Mouse (Mus musculus) gonadal fat pad, adult 2 months (tissue): ENCODE data around the gene Unc45a. TPM values are rescaled to one million over a fixed set of nuclear protein-coding genes. Genes with fewer than 3 reads are reported as not detected.
A peak's percentile ranks its signal among the peaks of the same experiment; 100 is the strongest.
"Not testable (repeated sequence)": the region's sequence is repeated elsewhere in the genome, so short reads cannot be mapped to it uniquely, and the experiment has no call there.

Source experiments
- DNase-seq: peaks from one replicate; pipeline ENCODE4 v3.0.0-alpha.2; 2012; ENCODE audit warnings: low read depth
- polyA plus RNA-seq: library from polyadenylated mRNA; depleted of rRNA; stranded (reverse); fragments of >200 nt; gene quantifications from 2 replicates; pipeline ENCODE4 v1.2.3, GENCODE M21; 2012

The Unc45a gene
- polyA plus RNA-seq, 1 experiment: 51.7 TPM

DNA sequence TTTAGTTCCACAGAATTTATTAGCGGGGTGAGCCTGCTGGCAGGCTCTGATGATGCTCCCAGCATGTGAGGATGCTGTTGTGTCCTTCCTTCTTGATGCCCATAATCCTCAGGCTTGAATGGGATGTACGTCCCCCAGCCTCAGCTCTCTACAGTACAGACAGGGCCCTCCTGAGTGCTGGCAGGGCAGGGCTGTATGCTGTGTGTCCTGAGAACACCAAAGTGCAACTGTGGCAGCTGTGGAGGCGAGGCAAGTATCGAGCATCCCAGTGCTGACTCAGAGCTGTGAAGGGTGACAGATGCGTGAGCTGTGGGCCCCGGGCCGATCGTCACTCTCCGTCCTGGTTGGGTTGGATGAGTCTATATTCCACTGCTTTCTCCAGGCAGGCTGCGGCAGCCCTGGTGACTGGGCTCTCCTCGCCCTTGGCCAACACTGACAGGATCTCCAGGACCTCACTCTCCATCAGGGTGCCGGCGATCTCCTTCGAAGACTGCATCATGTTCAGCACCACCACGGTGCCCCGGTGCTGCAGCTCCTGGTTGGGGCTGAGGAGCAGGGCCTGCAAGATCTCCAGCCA lies 15.4 kb downstream of the Unc45a start:
- no peak for DNase-seq

DNA sequence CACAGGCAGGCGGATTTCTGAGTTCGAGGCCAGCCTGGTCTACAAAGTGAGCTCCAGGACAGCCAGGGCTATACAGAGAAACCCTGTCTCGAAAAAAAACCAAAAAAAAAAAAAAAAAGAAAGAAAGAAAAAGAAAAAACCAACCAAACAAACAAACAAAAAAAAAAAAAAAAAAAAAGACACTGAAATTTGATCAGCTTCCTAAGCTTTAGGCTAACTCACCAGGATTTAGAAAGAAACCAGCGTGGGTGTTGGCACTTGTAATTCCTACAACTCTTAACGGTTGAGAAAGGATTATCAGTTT lies 16.0 kb downstream of the Unc45a start:
- DNase-seq: not testable (repeated sequence)

DNA sequence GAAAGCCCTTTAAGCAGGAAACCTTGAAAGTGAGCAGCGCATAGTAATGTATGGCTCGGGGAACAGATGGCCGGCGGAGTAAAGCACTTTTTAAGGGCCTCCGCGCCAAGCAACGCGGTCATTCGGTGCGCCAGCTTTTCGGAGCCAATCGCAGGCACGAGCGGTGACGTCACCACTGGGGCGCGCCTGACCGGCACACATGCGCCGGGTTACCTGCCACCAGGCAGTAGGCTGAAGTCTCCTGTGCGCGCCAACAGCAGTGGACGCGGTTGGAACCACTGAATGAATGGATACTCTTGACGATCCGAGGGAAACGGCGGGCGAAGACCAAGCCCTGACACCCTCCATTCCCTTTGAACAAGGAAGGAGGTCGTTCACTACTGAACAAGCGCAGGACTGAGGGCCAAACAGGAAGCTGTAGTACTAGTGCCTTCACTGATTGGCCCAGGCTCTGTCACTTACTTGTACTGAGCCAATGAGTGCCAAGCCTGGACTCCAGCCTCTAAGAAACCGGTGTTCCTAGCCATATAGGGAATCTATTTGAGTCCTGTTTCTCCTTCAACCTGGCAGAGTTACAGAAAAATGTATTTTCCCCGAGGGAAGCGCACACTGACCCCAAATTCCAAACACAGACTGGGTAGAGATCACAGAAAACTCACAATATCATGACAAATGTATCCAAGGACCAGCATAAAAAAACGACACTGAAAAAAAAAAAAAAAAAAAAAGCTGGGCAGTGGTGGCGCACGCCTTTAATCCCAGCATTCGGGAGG lies 16.6 kb downstream of the Unc45a start, which contains the start of gene Rccd1:
Gene Rccd1, minus strand, starts transcription at position 412 of the 773 bp plus-strand sequence.
- no peak for DNase-seq

DNA sequence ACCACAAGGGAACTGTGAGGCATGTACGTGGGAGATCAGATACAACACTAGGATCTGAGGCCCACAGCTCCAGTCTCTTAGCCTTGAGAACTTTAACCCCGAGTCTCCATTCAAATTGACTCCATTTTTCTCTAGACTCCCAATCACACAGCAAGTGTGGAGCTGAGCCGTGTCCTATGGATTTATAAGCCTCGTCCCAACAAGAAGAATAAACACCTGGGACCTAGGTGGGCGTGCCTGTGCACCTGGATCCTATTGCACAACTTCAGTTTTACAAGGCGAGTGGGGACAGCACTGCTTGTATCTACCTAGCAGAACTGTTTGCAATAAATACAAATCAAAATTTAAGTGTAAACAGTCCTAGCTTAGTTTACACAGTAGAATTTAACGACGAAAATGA lies 17.5 kb downstream of the Unc45a start:
- DNase-seq: no peak

DNA sequence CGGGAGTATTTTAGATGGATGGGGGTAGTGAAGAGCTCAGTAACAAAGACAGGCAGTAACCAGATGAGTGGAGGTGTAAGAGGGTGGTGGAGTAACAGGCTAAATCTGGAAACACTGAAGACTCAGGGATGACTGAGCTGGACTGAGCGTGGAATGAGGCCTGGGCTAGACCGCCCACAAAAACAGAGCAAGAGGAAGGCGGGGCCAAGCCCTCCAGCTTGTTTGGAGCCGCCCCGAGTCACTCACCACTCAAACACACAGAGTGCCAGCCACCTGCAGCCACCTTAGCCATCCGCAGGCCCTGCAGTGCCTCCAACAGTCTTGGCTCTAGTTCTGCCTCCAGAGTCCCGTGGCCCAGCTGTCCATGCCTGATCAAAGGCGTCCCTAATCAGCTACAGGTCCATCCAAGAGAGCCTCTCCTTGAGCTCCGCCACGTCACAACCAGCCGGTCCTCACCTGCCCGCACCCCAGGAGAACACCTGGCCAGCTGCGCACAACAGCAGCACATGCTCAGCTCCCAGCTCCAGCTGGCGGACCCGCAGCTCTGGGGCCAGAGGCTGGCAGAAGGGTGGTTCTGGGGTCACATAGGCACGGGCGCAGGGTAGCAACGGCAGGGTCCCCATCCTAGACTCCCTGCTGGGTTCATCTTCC lies 20.8 kb downstream of the Unc45a start:
- no peak for DNase-seq

DNA sequence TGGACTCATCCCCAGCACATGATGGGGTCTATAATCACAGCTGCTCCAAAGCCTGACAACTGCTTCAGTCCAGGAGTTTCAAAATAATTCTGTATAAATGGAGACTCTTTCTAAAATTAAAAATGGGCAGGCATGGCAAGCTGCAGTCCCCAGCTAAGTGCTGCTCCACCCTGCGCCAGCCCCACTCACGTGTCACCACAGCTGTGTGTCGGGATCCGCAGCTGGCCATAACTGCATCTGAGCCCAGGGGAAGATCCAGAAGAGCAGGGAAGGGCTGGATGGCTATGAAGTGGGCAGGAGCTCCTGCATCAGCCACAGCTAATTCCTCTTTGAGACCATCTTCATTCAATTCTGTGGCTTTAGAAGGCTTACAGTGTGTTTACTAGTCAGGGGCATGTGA lies 22.1 kb downstream of the Unc45a start:
- no peak for DNase-seq

DNA sequence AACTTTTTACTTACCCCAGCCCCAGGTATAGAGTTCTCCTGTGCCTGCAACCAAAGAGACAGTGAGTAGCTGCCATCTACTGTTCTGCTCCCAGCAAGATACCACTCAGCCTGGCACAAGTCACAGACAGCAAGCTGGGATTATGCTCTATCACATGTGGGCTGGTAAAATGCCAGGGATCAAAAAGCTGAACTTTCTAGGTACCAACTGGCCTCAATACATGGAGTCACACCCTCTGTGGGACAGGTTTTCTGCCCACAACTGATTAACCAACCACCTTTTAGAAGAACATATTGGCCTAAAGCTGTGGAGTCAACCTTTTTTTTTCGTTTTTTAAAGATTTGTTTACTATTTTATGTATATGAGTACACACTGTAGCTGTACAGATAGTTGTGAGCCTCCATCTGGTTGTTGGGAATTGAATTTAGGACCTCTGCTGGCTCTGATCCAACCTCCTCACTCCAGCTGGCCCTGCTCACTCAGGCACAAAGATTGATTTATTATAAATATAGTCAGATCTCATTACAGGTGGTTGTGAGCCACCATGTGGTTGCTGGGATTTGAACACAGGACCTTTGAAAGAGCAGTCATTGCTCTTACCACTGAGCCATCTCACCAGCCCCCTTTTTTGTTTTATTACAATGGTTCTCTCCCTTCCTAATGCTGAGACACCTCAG lies 23.2 kb downstream of the Unc45a start:
- DNase-seq: no peak

DNA sequence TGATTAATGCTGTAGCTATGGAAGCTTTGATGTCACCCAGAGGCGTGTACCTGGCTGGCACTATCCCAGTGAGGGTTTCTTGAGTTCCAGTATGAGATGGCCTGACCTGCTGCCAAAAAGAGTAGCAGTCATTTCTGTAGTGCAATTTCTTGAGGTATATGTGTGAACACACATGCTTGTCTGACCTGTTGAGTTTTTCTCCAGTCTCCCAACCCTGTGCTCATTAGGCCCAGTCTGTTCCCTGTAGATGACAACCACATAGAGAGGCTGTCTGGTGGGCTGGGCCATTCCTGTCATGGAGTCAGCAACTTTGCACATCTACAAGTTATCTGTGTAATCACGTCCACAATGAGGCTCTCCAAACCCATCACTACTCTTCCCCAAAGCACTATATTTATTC lies 25.1 kb downstream of the Unc45a start:
- no peak for DNase-seq

DNA sequence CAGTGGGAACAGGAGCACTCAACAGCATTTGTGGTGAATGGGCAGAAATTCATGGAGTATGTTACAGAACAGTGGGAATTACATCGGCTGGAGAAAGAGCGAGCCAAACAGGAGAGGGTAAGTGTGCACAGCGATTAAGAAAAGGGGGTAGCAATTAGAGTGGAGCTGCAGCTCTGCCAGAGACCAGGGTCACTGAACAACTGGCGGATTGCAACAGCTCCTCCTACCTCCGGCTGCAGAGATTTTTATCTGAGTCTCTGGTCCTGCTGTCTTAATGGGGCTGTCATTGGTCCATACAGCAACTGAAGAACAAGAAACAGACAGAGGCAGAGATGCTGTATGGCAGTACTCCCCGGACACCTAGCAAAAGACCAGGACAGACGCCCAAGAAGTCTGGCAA lies 30.0 kb downstream of the Unc45a start:
- no peak for DNase-seq

DNA sequence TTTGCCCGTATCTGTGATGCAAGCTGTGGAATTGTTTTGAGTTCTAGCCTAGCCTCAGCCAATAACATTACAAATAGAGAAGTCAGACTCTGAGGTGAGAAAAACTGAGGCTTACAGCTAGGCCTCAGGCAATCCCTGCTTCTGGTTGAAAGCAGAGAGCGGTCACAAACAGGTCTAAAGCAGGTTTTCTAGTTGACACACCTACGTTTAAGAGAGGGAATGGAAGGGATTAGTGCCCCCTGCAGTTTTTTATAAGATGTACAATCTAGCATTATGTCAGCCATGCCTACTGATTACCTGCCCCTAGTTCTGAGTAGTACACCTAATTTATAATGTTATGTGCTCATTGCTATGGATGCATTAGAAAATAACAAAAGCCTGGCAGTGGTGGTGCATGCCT lies 33.0 kb downstream of the Unc45a start:
- DNase-seq: no peak

DNA sequence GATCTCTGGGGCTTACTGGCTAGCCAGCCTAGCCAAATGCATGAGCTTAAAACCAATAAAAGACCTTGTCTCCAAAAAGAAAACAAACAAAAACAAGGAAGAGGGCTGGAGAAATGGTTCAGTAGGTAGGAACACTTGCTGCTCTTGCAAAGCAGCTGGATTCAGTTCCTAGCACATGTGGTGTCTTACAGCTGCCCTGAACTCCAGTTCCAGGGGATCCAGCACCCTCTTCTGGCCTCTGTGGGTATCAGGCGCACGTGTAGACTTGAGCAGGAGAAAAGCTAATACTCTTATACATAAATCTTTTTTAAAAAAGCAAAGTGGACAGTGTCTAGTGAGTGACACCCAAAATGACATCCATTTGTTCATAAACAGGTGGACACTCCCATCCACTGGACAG lies 39.3 kb downstream of the Unc45a start:
- DNase-seq: no peak

DNA sequence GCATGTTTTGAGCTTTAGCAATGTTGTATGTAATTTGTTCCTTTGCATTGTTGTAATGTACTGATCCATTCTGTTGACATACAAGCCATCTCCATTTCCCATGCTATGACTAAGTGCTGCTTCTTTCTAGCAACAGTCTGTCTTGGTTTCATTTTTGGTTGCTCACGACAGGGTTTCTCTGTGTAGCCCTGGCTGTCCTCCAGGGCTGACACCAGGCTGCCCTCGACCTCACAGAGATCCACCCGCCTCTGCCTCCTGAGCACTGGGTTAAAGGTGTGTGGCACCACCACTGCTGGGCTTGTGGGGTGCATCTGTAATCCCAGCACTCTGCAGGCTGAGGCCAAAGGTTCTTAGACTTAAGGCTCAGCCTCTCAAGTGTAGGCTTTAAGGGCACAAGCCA lies 41.2 kb downstream of the Unc45a start:
- no peak for DNase-seq

DNA sequence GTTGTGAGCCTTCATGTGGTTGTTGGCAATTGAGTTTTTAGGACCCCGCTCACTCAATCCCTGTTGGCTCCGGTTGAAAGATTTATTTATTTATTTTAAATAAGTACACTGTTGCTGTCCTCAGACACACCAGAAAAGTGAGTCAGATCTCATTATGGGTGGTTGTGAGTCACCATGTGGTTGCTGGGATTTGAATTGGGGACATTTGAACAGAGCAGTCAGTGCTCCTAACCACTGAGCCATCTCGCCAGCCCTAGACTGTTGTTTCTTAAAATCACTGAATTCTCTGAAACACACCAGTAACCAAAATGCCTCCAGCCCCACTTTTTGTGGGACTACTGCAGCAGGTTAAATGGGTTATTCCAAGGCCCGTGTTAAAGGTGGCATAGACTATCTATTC lies 42.1 kb downstream of the Unc45a start:
- no peak for DNase-seq

DNA sequence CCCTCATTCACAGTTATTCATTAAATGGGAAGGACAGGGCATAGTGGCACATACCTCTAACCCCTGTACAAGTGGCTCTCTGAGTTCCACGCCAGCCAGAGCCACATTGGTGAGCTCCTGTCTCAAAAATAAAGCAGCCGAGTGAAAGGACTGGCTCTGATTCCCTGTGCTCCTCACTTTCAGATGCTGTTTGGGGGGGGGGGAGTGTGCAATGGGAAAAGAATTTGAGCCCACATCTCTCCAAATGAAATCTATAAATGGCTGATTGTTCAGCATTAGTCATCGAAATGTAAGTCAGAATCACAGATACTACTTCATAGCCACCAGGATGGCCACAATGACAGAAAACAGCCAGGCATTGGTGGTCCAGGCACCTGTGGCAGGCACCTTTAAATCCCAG lies 43.8 kb downstream of the Unc45a start:
- no peak for DNase-seq

DNA sequence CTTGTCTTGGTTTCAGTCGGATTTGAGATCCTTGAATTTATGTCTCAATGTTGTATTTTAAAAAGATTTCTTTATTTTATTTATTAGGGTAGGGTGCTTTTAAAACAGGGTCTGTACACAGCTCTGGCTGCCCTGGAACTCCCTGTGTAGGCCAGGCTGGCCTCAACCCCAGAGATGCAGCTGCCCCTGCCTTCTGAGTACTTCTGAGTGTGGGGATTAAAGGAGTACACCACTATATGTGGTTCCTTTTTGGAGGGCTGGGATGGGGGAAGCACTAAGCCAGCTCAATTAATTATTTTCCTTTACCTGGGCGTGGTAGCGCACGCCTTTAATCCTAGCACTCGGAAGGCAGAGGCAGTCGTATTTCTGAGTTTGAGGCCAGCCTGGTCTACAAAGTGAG lies 44.3 kb downstream of the Unc45a start:
- DNase-seq: no peak

DNA sequence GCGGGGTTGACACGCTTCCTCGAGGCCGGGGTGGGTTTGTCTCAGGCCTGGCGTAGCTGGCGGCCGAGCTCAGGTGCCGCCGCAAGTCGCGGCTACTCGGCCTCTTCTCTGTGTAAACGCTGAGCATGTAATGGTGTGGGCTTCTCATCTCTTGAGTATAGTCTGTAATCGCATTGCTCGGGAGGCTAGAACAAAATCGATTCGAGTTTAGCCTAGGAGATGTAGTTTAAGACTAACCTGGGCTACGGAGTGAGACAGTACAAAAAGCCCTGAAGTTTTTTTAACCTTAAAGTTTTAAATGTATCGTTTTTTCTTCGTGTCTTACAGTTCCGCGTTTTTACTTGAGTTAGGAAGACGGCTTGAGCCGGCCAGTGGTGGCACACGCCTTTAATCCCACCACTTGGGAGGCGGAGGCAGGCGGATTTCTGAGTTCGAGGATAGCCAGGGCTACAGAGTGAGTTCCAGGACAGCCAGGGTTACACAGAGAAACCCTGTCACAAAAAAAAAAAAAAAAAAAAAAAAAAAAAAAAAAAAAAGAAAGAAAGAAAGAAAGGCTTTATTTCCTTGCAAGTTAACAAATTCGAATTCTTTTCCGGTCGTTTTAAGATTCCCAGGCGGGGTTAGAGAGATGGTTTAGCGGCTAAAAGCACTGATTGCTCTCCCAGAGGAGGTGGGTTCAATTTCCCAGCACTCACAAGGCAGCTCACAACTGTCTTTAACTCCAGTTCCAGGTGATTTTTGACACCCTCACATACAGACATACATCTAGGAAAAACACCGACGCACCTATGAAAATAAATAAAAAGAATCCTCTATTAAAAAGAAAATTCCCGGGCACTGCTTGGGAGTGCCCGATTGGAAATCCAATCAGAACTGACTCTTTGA lies 45.8 kb downstream of the Unc45a start:
- DNase-seq: no peak

DNA sequence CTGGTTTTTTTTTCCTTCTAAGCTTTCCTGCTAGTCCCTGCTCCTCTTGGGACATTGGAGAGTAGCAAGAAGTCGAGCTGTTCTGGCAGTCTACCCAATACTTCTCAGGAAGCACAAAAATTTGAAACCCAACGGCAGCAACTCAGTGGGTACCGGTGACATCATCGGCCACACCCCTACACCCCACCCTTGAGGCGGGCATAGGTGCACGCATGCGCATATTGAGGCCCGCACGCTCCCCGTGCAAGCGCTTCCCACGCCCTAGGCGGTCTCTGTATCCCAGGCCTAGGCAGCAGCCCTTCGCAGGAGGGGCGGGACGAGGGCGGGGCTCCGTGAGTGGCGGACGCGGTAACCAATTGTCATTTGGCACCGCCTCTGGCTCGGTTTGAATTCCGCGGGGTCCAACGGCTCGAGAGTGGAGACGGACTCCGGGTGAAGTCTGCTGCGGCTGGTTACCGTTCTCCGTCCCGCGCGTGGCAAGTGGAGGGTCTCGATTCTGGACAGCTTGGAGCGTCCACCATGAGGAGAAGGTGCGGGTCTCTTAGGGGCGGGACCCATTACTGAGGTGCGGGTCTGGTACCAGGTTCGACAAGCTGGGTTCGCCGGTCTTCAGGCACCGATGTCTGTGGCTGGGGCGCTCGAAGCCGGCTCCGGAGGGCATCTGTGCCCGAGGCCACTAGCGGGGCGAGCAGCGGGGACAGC lies 46.6 kb downstream of the Unc45a start, which contains the start of gene Prc1:
Gene Prc1, plus strand, starts transcription at position 389 of the 702 bp plus-strand sequence.
- peak; percentile 70 for DNase-seq

DNA sequence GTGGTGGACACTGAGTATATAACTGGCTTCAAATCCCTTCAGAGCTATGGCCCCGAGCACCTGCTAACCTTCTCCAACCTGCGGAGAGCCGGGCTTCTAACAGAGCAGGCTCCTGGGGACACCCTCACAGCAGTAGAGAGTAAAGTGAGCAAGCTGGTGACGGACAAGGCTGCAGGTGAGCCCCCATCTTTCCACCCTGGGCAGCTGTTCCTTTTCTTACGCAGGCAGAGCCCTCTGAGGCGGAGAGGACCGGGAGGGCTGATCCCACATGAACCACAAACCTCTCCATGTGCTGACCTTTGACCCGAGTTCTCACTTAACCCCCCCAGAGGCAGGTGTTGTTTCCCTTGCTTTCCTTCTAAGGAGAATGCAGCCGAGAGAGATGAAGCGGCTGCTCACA lies 53.1 kb downstream of the Unc45a start:
- no peak for DNase-seq

DNA sequence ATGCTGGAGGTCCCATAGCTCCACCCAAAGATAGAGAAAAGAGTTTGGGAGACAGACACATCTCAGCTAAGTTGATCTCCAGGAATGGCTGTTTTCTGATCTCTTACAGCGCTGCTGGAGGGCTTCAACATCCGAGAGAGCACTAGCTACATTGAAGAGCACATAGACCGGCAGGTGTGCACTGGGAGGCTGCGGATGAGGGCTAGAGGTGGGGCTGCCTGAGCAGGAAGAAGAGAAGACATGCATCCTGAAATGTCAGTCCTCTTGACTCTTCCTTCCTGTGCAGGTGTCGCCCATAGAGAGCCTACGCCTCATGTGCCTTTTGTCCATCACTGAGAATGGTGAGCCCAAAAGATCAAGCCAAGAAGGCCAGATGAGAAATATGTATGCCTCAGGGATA lies 55.1 kb downstream of the Unc45a start:
- no peak for DNase-seq

DNA sequence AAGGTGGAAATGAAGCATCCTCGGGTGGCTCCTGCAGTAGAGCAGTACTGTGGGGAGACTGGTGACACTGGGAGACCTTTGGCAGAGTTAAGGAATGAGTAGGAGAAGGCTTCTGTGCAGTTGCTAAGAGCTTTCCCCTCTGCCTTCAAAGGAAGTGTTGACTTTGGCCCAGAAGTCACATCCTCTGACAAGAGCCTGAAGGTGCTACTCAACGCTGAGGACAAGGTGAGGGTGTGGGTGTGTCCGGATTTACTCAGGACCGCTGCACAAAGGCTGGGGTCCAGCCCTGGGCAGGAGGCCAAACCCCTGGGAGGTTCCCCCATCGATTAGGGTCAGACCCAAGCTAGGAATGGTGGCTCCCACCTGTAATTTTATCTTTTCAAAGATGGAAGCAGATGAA lies 56.4 kb downstream of the Unc45a start:
- DNase-seq: no peak
